In the genomic region with DNA sequence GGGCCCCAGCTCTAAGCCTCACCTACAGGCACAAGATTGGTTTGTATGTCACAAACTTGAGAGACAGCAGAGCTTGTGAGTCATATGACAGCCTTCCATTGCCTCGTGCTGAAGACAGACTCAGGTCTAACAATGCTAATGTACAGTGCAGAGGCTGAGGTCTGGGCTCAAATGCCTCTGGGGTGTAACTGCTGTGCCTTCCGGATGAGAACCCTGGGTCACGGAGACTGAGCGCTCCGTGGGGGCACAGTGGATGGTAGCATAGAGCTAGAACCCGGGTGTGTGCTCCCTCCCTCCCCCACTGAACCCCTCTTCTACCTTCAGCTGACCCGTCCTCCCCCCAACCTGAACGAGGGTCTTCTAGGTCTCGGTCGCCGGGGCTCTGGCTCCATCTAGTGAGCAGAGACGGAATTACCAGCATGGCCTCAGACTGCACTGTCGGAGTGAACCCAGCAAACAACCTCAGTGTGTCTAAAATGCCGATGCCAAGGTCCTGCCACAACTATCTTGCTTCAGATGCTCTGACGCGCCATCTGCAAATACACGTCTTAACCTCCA, we compare ENCODE assay signal across 8 mouse cellular contexts.
DNase-seq lines count a peak whose midpoint lies in the region; ATAC-seq and TF ChIP-seq lines count a peak whose summit lies in the region.

No protein-coding gene starts in this region.

- H3K9me3 ChIP-seq in E14TG2a.4 (ENCODE audit: low read length) = no peaks in the 10 kb centered on the region
- H3K9me3 ChIP-seq in heart, embryonic 15.5 days (replicated peaks) = no peaks in the 10 kb centered on the region
- H3K9me3 ChIP-seq in lung, embryonic 16.5 days (ENCODE audit: control insufficient read depth, low read length) = no peaks in the 10 kb centered on the region

- WGBS in heart, embryonic 15.5 days = 7% methylated on average over 17 of the region's 17 CpGs
- WGBS in lung, embryonic 16.5 days = 4% methylated on average over 17 of the region's 17 CpGs

- peak; percentile 56 for DNase-seq in A20 (ENCODE audit: low read depth, low spot score)
- peak; percentile 68 for DNase-seq in embryo, embryonic 10 days (ENCODE audit: low spot score)
- DNase-seq in kidney, postnatal 14 days = peak; percentile 70
- DNase-seq in ovary, postnatal 36 days (ENCODE audit: low spot score) = peak; percentile 48
- no peak for DNase-seq in c-Kit-positive CD71-positive TER-119-positive erythroid progenitor cells, embryonic 14.5 days (ENCODE audit: low spot score)

- ATAC-seq in heart, embryonic 15.5 days (replicated peaks; ENCODE audit: insufficient number of reproducible peaks, insufficient read depth, low FRiP score, low read depth) = no peak
- peak; percentile 31; the same call in 1 of the 2 replicates for ATAC-seq in lung, embryonic 16.5 days (ENCODE audit: low read depth)

- no peak overlapping the region for H3K9ac ChIP-seq in heart, embryonic 15.5 days
- 0 out of 2 replicates have a peak overlapping the region, but pooled peaks have one; percentile 32 for H3K9ac ChIP-seq in lung, embryonic 16.5 days (ENCODE audit: low read length)

- no peak overlapping the region for H3K27ac ChIP-seq in heart, embryonic 15.5 days
- H3K27ac ChIP-seq in lung, embryonic 16.5 days (ENCODE audit: low read length) = no peak overlapping the region

- peak; percentile 95 for TF ChIP-seq CTCF in E14TG2a.4 (conservative IDR thresholded peaks at IDR 0.05; ENCODE audit: low read length)

- peaks cover 55% of the 10 kb centered on the region for H3K4me1 ChIP-seq in E14TG2a.4 (replicated peaks; ENCODE audit: low read depth, low read length)
- H3K4me1 ChIP-seq in heart, embryonic 15.5 days (replicated peaks) = 0 out of 2 replicates have a peak, but pooled peaks cover 8% of the 10 kb centered on the region
- peaks cover 4% of the 10 kb centered on the region; the same call in 1 of the 2 replicates for H3K4me1 ChIP-seq in lung, embryonic 16.5 days (replicated peaks; ENCODE audit: control insufficient read depth, insufficient read depth, low read length)

- H3K27me3 ChIP-seq in E14TG2a.4 (ENCODE audit: insufficient read depth, low read length) = peaks cover 29% of the 10 kb centered on the region
- peaks cover 54% of the 10 kb centered on the region for H3K27me3 ChIP-seq in heart, embryonic 15.5 days
- peaks cover 7% of the 10 kb centered on the region; the same call in 1 of the 2 replicates for H3K27me3 ChIP-seq in lung, embryonic 16.5 days (ENCODE audit: control insufficient read depth, insufficient read depth, low read depth, low read length)

- no peak overlapping the region for H3K4me3 ChIP-seq in E14TG2a.4 (replicated peaks; ENCODE audit: low read length)
- no peak overlapping the region for H3K4me3 ChIP-seq in heart, embryonic 15.5 days
- H3K4me3 ChIP-seq in lung, embryonic 16.5 days (ENCODE audit: low read length) = no peak overlapping the region

- peak overlapping the region; percentile 36; the same call in 1 of the 2 replicates for H3K4me2 ChIP-seq in heart, embryonic 15.5 days
- H3K4me2 ChIP-seq in lung, embryonic 16.5 days (ENCODE audit: low read depth, low read length) = peak overlapping the region; percentile 25; the same call in 1 of the 2 replicates

- H3K36me3 ChIP-seq in E14TG2a.4 (ENCODE audit: insufficient read depth, low read length) = no peaks in the 10 kb centered on the region
- H3K36me3 ChIP-seq in heart, embryonic 15.5 days = no peaks in the 10 kb centered on the region
- no peaks in the 10 kb centered on the region for H3K36me3 ChIP-seq in lung, embryonic 16.5 days (ENCODE audit: control insufficient read depth, insufficient read depth, low read length)
